Mouse (Mus musculus): ENCODE data around the gene Azin2. TPM values are rescaled to one million over a fixed set of nuclear protein-coding genes. Genes with fewer than 3 reads are reported as not detected.

Azin2 gene
- polyA plus RNA-seq, 1 experiment from 2014 or later = 7.4 TPM

- H3K4me3 ChIP-seq (ENCODE audit: control insufficient read depth in 1 of 2, insufficient read depth in 1 of 2, low read depth in 1 of 2, low read length in 2 of 2) = no peak overlapping the region
- H3K9me3 ChIP-seq (ENCODE audit: control insufficient read depth, low read length) = no peaks in the 10 kb centered on the region
- H3K4me1 ChIP-seq (ENCODE audit: control insufficient read depth in 2 of 2, insufficient read depth in 2 of 2, low read length in 2 of 2) = peaks cover 20 to 24% of the 10 kb centered on the region in 2 experiments
- H3K27ac ChIP-seq (replicated peaks in 1 of 2; ENCODE audit: control insufficient read depth in 1 of 2, insufficient read depth in 1 of 2, low read depth in 2 of 2, low read length in 2 of 2) = peak overlapping the region; percentile 56 to 66; a peak in 3 of 4 replicates
- H3K36me3 ChIP-seq (ENCODE audit: control insufficient read depth, insufficient read depth, low read length) = peaks cover 9% of the 10 kb centered on the region; the same call in 1 of the 2 replicates
- no peaks in the 10 kb centered on the region for H3K27me3 ChIP-seq (ENCODE audit: control insufficient read depth, insufficient read depth, low read length)
- H3K9ac ChIP-seq (ENCODE audit: low read length) = no peak overlapping the region
- ATAC-seq (ENCODE audit: insufficient number of reproducible peaks, insufficient read depth, low FRiP score, low read depth) = peak; percentile 36; the same call in 1 of the 2 replicates
- H3K4me2 ChIP-seq (ENCODE audit: low read length) = no peak overlapping the region; the same call in 1 of the 2 replicates
- 8% methylated on average over 7 of the region's 7 CpGs for WGBS
Measured at GRCm38 (mm10) chr4:128897911-128898421, 64.3 kb downstream of the Azin2 start.

GRCm38 (mm10) chr4:128896667-128897066 is 65.6 kb downstream of the Azin2 start:
- Histone ChIP-seq H3K4me1 (ENCODE audit: control insufficient read depth in 2 of 2, insufficient read depth in 2 of 2, low read length in 2 of 2) (peaks cover 20 to 24% of the 10 kb centered on the region in 2 experiments), H3K9ac (ENCODE audit: low read length) (no peak overlapping the region), H3K36me3 (ENCODE audit: control insufficient read depth, insufficient read depth, low read length) (0 out of 2 replicates have a peak, but pooled peaks cover 4% of the 10 kb centered on the region), H3K9me3 (ENCODE audit: control insufficient read depth, low read length) (no peaks in the 10 kb centered on the region), H3K4me3 (ENCODE audit: control insufficient read depth in 1 of 2, insufficient read depth in 1 of 2, low read depth in 1 of 2, low read length in 2 of 2) (no peak overlapping the region), H3K27me3 (ENCODE audit: control insufficient read depth, insufficient read depth, low read length) (no peaks in the 10 kb centered on the region), H3K4me2 (ENCODE audit: low read length) (no peak overlapping the region), H3K27ac (replicated peaks in 1 of 2; ENCODE audit: control insufficient read depth in 1 of 2, insufficient read depth in 1 of 2, low read depth in 2 of 2, low read length in 2 of 2) (no peak overlapping the region)
- no peak for ATAC-seq (ENCODE audit: insufficient number of reproducible peaks, insufficient read depth, low FRiP score, low read depth)
- 95% methylated on average over 10 of the region's 10 CpGs for WGBS

DNA sequence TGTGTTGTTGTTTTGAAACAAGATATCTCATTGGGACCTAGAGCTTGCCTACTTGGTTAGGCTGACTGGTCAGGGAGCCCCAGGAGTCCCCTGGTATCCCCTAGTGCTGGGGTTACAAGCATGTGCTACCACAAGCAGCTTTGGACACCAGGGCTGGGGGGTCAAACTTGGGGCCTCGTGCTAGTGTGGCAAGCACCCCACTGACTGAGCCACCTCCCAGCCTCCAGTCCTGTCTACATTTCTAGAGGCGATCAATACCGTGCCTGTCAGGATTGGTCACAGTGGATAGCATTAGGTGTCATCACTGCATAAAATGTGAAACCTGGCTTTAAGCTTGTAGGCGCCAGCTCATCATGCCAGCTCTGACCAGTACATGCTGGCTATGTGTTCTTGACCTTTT is 66.4 kb downstream of the Azin2 start:
- WGBS = 88% methylated on average over 4 of the region's 4 CpGs
- H3K4me1 ChIP-seq (ENCODE audit: control insufficient read depth in 2 of 2, insufficient read depth in 2 of 2, low read length in 2 of 2) = peaks cover 20 to 24% of the 10 kb centered on the region in 2 experiments
- H3K27ac ChIP-seq (replicated peaks in 1 of 2; ENCODE audit: control insufficient read depth in 1 of 2, insufficient read depth in 1 of 2, low read depth in 2 of 2, low read length in 2 of 2) = no peak overlapping the region
- H3K36me3 ChIP-seq (ENCODE audit: control insufficient read depth, insufficient read depth, low read length) = 0 out of 2 replicates have a peak, but pooled peaks cover 3% of the 10 kb centered on the region
- no peak for ATAC-seq (ENCODE audit: insufficient number of reproducible peaks, insufficient read depth, low FRiP score, low read depth)
- no peaks in the 10 kb centered on the region for H3K27me3 ChIP-seq (ENCODE audit: control insufficient read depth, insufficient read depth, low read length)
- H3K4me2 ChIP-seq (ENCODE audit: low read length) = no peak overlapping the region
- no peaks in the 10 kb centered on the region for H3K9me3 ChIP-seq (ENCODE audit: control insufficient read depth, low read length)
- H3K4me3 ChIP-seq (ENCODE audit: control insufficient read depth in 1 of 2, insufficient read depth in 1 of 2, low read depth in 1 of 2, low read length in 2 of 2) = no peak overlapping the region
- H3K9ac ChIP-seq (ENCODE audit: low read length) = no peak overlapping the region

DNA sequence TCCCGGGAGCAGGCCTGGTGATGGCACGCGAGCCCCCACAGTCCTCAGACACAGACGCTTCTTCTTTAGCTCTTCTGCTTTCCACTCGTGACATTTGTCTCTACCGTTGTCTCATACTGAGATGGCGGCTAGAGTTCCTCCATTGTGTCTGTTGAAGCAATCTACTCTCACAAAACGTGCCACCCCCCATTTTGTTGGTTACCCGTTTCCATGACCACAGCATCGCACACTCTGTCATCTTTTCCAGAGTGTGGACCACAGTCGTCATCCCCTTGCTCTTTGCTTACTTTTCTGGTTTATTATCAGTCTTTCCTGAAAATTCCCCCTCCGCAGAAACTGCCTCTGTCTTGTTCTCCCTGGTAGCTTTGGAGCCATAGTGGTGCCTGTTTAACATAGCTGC is 68.1 kb downstream of the Azin2 start:
- WGBS = 72% methylated on average over 12 of the region's 12 CpGs
- no peak for ATAC-seq (ENCODE audit: insufficient number of reproducible peaks, insufficient read depth, low FRiP score, low read depth)
- no peak overlapping the region for H3K27ac ChIP-seq (replicated peaks in 1 of 2; ENCODE audit: control insufficient read depth in 1 of 2, insufficient read depth in 1 of 2, low read depth in 2 of 2, low read length in 2 of 2)
- H3K9ac ChIP-seq (ENCODE audit: low read length) = no peak overlapping the region
- H3K4me3 ChIP-seq (ENCODE audit: control insufficient read depth in 1 of 2, insufficient read depth in 1 of 2, low read depth in 1 of 2, low read length in 2 of 2) = no peak overlapping the region
- peaks cover 15 to 18% of the 10 kb centered on the region in 2 experiments for H3K4me1 ChIP-seq (ENCODE audit: control insufficient read depth in 2 of 2, insufficient read depth in 2 of 2, low read length in 2 of 2)
- no peaks in the 10 kb centered on the region for H3K36me3 ChIP-seq (ENCODE audit: control insufficient read depth, insufficient read depth, low read length)
- no peaks in the 10 kb centered on the region for H3K27me3 ChIP-seq (ENCODE audit: control insufficient read depth, insufficient read depth, low read length)
- no peak overlapping the region for H3K4me2 ChIP-seq (ENCODE audit: low read length)
- no peaks in the 10 kb centered on the region for H3K9me3 ChIP-seq (ENCODE audit: control insufficient read depth, low read length)

GRCm38 (mm10) chr4:128892188-128892587 is 70.1 kb downstream of the Azin2 start:
- 73% methylated on average over 6 of the region's 6 CpGs for WGBS
- H3K9me3 ChIP-seq (ENCODE audit: control insufficient read depth, low read length) = no peaks in the 10 kb centered on the region
- no peaks in the 10 kb centered on the region for H3K36me3 ChIP-seq (ENCODE audit: control insufficient read depth, insufficient read depth, low read length)
- no peak overlapping the region for H3K4me3 ChIP-seq (ENCODE audit: control insufficient read depth in 1 of 2, insufficient read depth in 1 of 2, low read depth in 1 of 2, low read length in 2 of 2)
- no peak overlapping the region for H3K27ac ChIP-seq (replicated peaks in 1 of 2; ENCODE audit: control insufficient read depth in 1 of 2, insufficient read depth in 1 of 2, low read depth in 2 of 2, low read length in 2 of 2)
- peaks cover 0 to 5% of the 10 kb centered on the region in 2 experiments; a peak in 2 of 4 replicates for H3K4me1 ChIP-seq (ENCODE audit: control insufficient read depth in 2 of 2, insufficient read depth in 2 of 2, low read length in 2 of 2)
- no peaks in the 10 kb centered on the region for H3K27me3 ChIP-seq (ENCODE audit: control insufficient read depth, insufficient read depth, low read length)
- no peak for ATAC-seq (ENCODE audit: insufficient number of reproducible peaks, insufficient read depth, low FRiP score, low read depth)
- no peak overlapping the region for H3K9ac ChIP-seq (ENCODE audit: low read length)
- H3K4me2 ChIP-seq (ENCODE audit: low read length) = no peak overlapping the region

DNA sequence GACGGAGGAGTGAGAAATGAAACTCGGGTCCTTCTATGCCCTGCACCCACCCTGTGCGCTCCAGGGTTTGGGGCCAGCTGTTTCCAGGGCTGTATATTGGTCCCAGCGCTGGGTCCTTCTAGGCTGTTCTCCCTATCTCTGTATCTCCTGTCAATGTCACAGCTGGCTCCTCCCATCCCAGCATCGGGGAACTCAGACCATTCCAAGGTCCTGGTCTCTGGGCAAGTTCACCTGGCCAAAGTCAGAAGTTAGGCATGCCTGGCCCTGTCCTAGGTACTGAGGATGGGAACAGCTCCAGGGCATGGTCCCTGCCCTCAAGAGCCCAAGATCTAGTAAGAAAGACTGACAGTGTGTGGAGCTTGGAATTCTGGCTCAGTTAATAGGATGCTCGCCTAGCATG is 70.5 kb downstream of the Azin2 start:
- WGBS = 69% methylated on average over 6 of the region's 6 CpGs
- H3K9ac ChIP-seq (ENCODE audit: low read length) = no peak overlapping the region
- no peaks in the 10 kb centered on the region for H3K27me3 ChIP-seq (ENCODE audit: control insufficient read depth, insufficient read depth, low read length)
- no peaks in the 10 kb centered on the region for H3K9me3 ChIP-seq (ENCODE audit: control insufficient read depth, low read length)
- no peak overlapping the region for H3K27ac ChIP-seq (replicated peaks in 1 of 2; ENCODE audit: control insufficient read depth in 1 of 2, insufficient read depth in 1 of 2, low read depth in 2 of 2, low read length in 2 of 2)
- no peak for ATAC-seq (ENCODE audit: insufficient number of reproducible peaks, insufficient read depth, low FRiP score, low read depth)
- H3K4me3 ChIP-seq (ENCODE audit: control insufficient read depth in 1 of 2, insufficient read depth in 1 of 2, low read depth in 1 of 2, low read length in 2 of 2) = no peak overlapping the region
- H3K36me3 ChIP-seq (ENCODE audit: control insufficient read depth, insufficient read depth, low read length) = no peaks in the 10 kb centered on the region
- no peak overlapping the region for H3K4me2 ChIP-seq (ENCODE audit: low read length)
- peaks cover 0 to 5% of the 10 kb centered on the region in 2 experiments; a peak in 2 of 4 replicates for H3K4me1 ChIP-seq (ENCODE audit: control insufficient read depth in 2 of 2, insufficient read depth in 2 of 2, low read length in 2 of 2)

- H3K4me1 ChIP-seq (ENCODE audit: control insufficient read depth in 2 of 2, insufficient read depth in 2 of 2, low read length in 2 of 2) = peaks cover 0 to 5% of the 10 kb centered on the region in 2 experiments; a peak in 2 of 4 replicates
- no peaks in the 10 kb centered on the region for H3K9me3 ChIP-seq (ENCODE audit: control insufficient read depth, low read length)
- no peak overlapping the region for H3K4me3 ChIP-seq (ENCODE audit: control insufficient read depth in 1 of 2, insufficient read depth in 1 of 2, low read depth in 1 of 2, low read length in 2 of 2)
- H3K27me3 ChIP-seq (ENCODE audit: control insufficient read depth, insufficient read depth, low read length) = no peaks in the 10 kb centered on the region
- no peak overlapping the region for H3K9ac ChIP-seq (ENCODE audit: low read length)
- ATAC-seq (ENCODE audit: insufficient number of reproducible peaks, insufficient read depth, low FRiP score, low read depth) = peak; percentile 42
- no peak overlapping the region for H3K4me2 ChIP-seq (ENCODE audit: low read length)
- WGBS = 31% methylated on average over 1 of the region's 1 CpGs
- H3K36me3 ChIP-seq (ENCODE audit: control insufficient read depth, insufficient read depth, low read length) = no peaks in the 10 kb centered on the region
- H3K27ac ChIP-seq (replicated peaks in 1 of 2; ENCODE audit: control insufficient read depth in 1 of 2, insufficient read depth in 1 of 2, low read depth in 2 of 2, low read length in 2 of 2) = no peak overlapping the region
Measured at GRCm38 (mm10) chr4:128891157-128891556, 71.1 kb downstream of the Azin2 start.
